Mouse (Mus musculus): ENCODE measurements around the gene Irgm1. TPM values are rescaled to one million over a fixed set of nuclear protein-coding genes. Genes with fewer than 3 reads are reported as not detected.

Gene Irgm1
- 10.9 and 11.5 TPM in 2 replicates for polyA plus RNA-seq (2015; fragmentation: Nextera tagmentation; extraction: Ambion mirVana)

DNA sequence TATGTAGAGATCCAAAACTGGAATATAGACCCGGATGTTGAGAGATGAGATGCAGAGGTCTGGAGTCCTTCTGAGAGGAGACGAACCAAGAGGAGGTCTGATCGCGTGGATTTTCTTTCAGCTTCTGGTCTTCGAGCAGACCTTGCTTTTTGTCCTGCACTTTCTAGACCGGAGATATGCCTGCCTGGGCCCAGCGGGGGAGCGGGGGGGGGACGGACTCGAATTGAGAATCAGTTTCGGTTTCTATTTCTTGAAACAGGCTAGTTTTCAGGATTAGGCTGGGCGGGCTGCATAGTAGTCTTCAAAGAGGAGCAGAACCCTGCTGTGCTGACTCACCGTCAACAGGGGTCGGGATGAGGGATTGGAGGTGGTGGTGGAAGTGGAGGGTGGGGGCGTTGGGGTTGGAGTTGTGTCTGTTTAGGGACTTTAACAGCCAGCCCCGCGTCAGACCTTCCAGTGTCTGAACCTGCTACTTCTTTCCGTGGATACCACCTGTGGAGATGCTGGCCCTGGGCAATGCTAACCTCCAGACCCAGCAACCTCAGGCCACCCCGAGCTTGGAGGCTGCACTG is at the start of gene Irgm1:
Gene Irgm1, minus strand, starts transcription at position 483 of the 572 bp plus-strand sequence.

DNA sequence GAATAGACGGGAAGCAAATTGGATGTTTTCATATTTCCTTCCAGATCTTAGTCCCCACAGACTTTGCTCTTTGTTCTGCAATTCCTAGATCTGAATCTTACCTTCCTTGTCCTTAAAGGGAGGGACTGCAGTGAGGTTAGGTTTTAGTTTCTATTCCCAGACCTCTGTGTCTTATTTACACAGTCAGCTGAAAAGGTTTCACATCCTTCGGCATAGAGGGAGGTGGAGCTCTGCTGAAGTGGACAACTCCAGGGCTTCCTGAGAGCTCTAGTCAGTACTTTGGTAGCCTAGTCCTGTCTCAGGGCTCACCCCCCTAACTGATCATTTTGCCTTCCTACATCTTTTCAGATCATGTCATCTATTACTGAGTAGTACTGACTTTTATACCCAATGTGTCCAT is 30.5 kb upstream of the Irgm1 start, which contains the start of gene Gm5431:
Gene Gm5431, minus strand, starts transcription at position 194 of the 400 bp plus-strand sequence.

GRCm38 (mm10) chr11:48825979-48826751 is 45.3 kb downstream of the Irgm1 start, which contains the start of the genes Trim7 and Gm12184:
Gene Trim7 (plus strand): TSS chr11:48826140.
Gene Gm12184 (minus strand): TSS chr11:48826655.

DNA sequence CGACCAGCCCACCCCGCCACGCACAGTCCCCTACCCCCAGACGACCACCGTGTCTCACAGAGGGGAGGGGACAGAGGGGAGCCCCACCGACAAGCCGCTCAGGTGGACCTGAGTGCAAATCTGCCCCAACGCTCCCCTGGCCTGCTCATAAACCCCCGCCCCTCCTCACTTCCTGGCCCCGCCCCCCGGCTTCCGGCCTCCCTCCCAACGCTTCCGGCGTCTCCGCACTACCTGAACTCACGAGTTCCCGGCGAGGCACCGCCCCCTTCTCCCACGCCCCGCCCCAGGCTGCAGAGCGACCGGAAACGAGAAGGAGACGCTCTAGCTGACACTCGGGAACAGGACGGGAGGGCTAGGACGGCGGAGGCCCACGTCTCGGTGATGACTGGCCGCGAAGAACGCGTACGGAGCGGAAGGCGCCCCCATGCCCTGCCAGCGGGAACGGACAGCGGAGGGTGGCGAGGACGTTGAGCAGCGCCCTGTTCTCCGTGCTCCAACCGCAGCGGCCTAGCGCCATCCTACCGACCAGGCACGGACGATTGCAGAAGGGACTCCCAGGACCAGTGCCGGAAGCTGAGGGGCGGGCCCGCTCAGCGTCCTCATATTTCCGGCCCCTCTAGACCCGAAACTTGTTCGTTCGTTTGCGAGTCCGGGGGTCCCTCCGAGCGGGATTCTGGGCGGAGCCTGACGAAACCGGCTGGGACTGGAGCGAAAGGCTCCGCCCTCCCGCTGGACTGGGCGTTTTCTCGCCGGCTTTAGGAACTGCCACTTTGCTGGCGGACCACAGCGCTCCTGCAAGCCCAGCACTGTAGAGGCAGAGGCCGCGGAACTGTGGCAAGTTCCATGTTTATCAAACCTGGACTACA is 54.5 kb downstream of the Irgm1 start, which contains the start of gene Trim41:
Gene Trim41, minus strand, starts transcription at position 554 of the 866 bp plus-strand sequence.

Other genes starting within 250 kb of the Irgm1 start
- 361 and 397 TPM in 2 replicates for gene Rack1, start 71.4 kb downstream of the Irgm1 start, polyA plus RNA-seq (2015; fragmentation: Nextera tagmentation; extraction: Ambion mirVana)
- 2.4 and 2.7 TPM in 2 replicates for gene Trim41, start 54.3 kb downstream of the Irgm1 start, polyA plus RNA-seq (2015; fragmentation: Nextera tagmentation; extraction: Ambion mirVana)
- gene Trim7, start 45.5 kb downstream of the Irgm1 start, polyA plus RNA-seq (2015; fragmentation: Nextera tagmentation; extraction: Ambion mirVana), result 7.4 and 9.4 TPM in 2 replicates
- 4.0 and 4.4 TPM in 2 replicates for gene Gm12184, start 45.0 kb downstream of the Irgm1 start, polyA plus RNA-seq (2015; fragmentation: Nextera tagmentation; extraction: Ambion mirVana)
- gene Gm5431, start 30.5 kb upstream of the Irgm1 start, polyA plus RNA-seq (2015; fragmentation: Nextera tagmentation; extraction: Ambion mirVana), result 0.44 and 0.68 TPM in 2 replicates
- gene Psme2b, start 74.5 kb upstream of the Irgm1 start, polyA plus RNA-seq (2015; fragmentation: Nextera tagmentation; extraction: Ambion mirVana), result 2.4 and 3.1 TPM in 2 replicates
- gene Olfr56, start 107.2 kb upstream of the Irgm1 start, polyA plus RNA-seq (2015; fragmentation: Nextera tagmentation; extraction: Ambion mirVana), result 0.05 and 0.10 TPM in 2 replicates
- gene 9930111J21Rik1, start 107.7 kb upstream of the Irgm1 start, polyA plus RNA-seq (2015; fragmentation: Nextera tagmentation; extraction: Ambion mirVana), result 0.51 and 0.56 TPM in 2 replicates
- gene Gm12185, start 120.5 kb upstream of the Irgm1 start, polyA plus RNA-seq (2015; fragmentation: Nextera tagmentation; extraction: Ambion mirVana), result 0.02 TPM in 1 of 2 replicates, not detected in the other
- gene Tgtp1, start 122.5 kb upstream of the Irgm1 start, polyA plus RNA-seq (2015; fragmentation: Nextera tagmentation; extraction: Ambion mirVana), result 0.29 and 0.78 TPM in 2 replicates
- gene 9930111J21Rik2, start 179.6 kb upstream of the Irgm1 start, polyA plus RNA-seq (2015; fragmentation: Nextera tagmentation; extraction: Ambion mirVana), result 0.69 and 0.95 TPM in 2 replicates
- gene Tgtp2, start 192.5 kb upstream of the Irgm1 start, polyA plus RNA-seq (2015; fragmentation: Nextera tagmentation; extraction: Ambion mirVana), result 0.36 and 0.54 TPM in 2 replicates
- gene Ifi47, start 204.9 kb upstream of the Irgm1 start, polyA plus RNA-seq (2015; fragmentation: Nextera tagmentation; extraction: Ambion mirVana), result 2.7 and 3.1 TPM in 2 replicates
- 0.12 and 0.13 TPM in 2 replicates for gene Olfr1396, start 243.2 kb upstream of the Irgm1 start, polyA plus RNA-seq (2015; fragmentation: Nextera tagmentation; extraction: Ambion mirVana)

Data from skeletal muscle tissue, postnatal 0 days (tissue).